Mouse (Mus musculus) bone marrow, adult 2 months (tissue): ENCODE data around the gene Nos1ap.

Experiments used
- CTCF ChIP-seq: fragments of 200-500 bp; IDR thresholded peaks from 2 replicates; pipeline ENCODE4 v1.5.1; 2011; ENCODE audit warnings: low read length, control low read depth; ENCODE audit not compliant: control insufficient read depth, insufficient read depth
- POLR2A ChIP-seq: fragments of 200-500 bp; IDR thresholded peaks from 2 replicates; pipeline ENCODE4 v1.6.1; 2011; ENCODE audit warnings: low read depth, mild to moderate bottlenecking, control low read depth, low read length, borderline replicate concordance; ENCODE audit not compliant: control insufficient read depth

DNA sequence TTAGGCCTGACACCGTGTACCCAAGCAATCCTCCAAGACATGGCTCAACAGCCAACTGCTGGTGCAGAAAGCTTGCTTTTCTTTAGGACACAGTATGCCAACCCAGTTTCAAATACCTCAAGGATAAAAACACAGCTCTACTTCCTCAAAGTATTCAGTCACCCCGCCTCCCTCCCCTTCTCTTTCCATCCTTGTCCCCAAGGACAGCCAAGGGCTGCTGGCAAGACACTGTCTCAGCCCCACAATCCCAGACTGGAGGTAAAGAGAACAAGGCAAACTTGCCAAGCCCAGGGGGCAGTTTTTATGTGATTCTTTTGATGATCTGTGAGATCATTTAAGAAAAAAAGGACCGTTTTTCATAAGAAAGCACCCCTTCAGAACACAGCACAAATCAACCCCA is 108.6 kb downstream of the Nos1ap start:
- no peak for TF ChIP-seq POLR2A
- TF ChIP-seq CTCF, result no peak
